Mouse (Mus musculus): ENCODE measurements around the gene Gm38431. TPM values are rescaled to one million over a fixed set of nuclear protein-coding genes. Genes with fewer than 3 reads are reported as not detected.

Gene Gm38431
- polyA plus RNA-seq, 1 experiment, result 2.3 TPM

- Histone ChIP-seq H3K4me3 (ENCODE audit: insufficient read depth, low read length) (no peak overlapping the region), H3K4me1 (ENCODE audit: control insufficient read depth, insufficient read depth, low read length) (peaks cover 1% of the 10 kb centered on the region; the same call in 1 of the 2 replicates), H3K27ac (ENCODE audit: insufficient read depth, low read length) (no peak overlapping the region)
- TF ChIP-seq POLR2A (IDR thresholded peaks at IDR 0.05; ENCODE audit: extremely low read depth, insufficient read depth, low read length) (no peak), CTCF (IDR thresholded peaks at IDR 0.05; ENCODE audit: extremely low read depth, insufficient read depth, low read length) (no peak)
These were observed 63.2 kb downstream of the Gm38431 start for GRCm38 (mm10) chr9:21028560-21029110.

GRCm38 (mm10) chr9:21027774-21028290, 64.0 kb downstream of the Gm38431 start:
- TF ChIP-seq POLR2A (IDR thresholded peaks at IDR 0.05; ENCODE audit: extremely low read depth, insufficient read depth, low read length), result no peak
- no peak for TF ChIP-seq CTCF (IDR thresholded peaks at IDR 0.05; ENCODE audit: extremely low read depth, insufficient read depth, low read length)
- H3K4me3 ChIP-seq (ENCODE audit: insufficient read depth, low read length), result no peak overlapping the region
- no peak overlapping the region for H3K27ac ChIP-seq (ENCODE audit: insufficient read depth, low read length)
- peaks cover 1% of the 10 kb centered on the region; the same call in 1 of the 2 replicates for H3K4me1 ChIP-seq (ENCODE audit: control insufficient read depth, insufficient read depth, low read length)

- Histone ChIP-seq H3K27ac (ENCODE audit: insufficient read depth, low read length) (no peak overlapping the region), H3K4me1 (ENCODE audit: control insufficient read depth, insufficient read depth, low read length) (peaks cover 1% of the 10 kb centered on the region; the same call in 1 of the 2 replicates), H3K4me3 (ENCODE audit: insufficient read depth, low read length) (no peak overlapping the region)
- TF ChIP-seq POLR2A (IDR thresholded peaks at IDR 0.05; ENCODE audit: extremely low read depth, insufficient read depth, low read length) (no peak), CTCF (IDR thresholded peaks at IDR 0.05; ENCODE audit: extremely low read depth, insufficient read depth, low read length) (no peak)
These were observed 64.9 kb downstream of the Gm38431 start for GRCm38 (mm10) chr9:21026849-21027248.

GRCm38 (mm10) chr9:21025258-21025810, 66.5 kb downstream of the Gm38431 start:
- H3K27ac ChIP-seq (ENCODE audit: insufficient read depth, low read length), result no peak overlapping the region
- no peak for TF ChIP-seq POLR2A (IDR thresholded peaks at IDR 0.05; ENCODE audit: extremely low read depth, insufficient read depth, low read length)
- no peak for TF ChIP-seq CTCF (IDR thresholded peaks at IDR 0.05; ENCODE audit: extremely low read depth, insufficient read depth, low read length)
- no peaks in the 10 kb centered on the region for H3K4me1 ChIP-seq (ENCODE audit: control insufficient read depth, insufficient read depth, low read length)
- no peak overlapping the region for H3K4me3 ChIP-seq (ENCODE audit: insufficient read depth, low read length)

GRCm38 (mm10) chr9:21022726-21023125, 69.1 kb downstream of the Gm38431 start:
- no peak for TF ChIP-seq CTCF (IDR thresholded peaks at IDR 0.05; ENCODE audit: extremely low read depth, insufficient read depth, low read length)
- no peak for TF ChIP-seq POLR2A (IDR thresholded peaks at IDR 0.05; ENCODE audit: extremely low read depth, insufficient read depth, low read length)
- no peak overlapping the region for H3K27ac ChIP-seq (ENCODE audit: insufficient read depth, low read length)
- H3K4me1 ChIP-seq (ENCODE audit: control insufficient read depth, insufficient read depth, low read length), result no peaks in the 10 kb centered on the region
- H3K4me3 ChIP-seq (ENCODE audit: insufficient read depth, low read length), result no peak overlapping the region

GRCm38 (mm10) chr9:21022288-21022687, 69.5 kb downstream of the Gm38431 start:
- no peak overlapping the region for H3K4me3 ChIP-seq (ENCODE audit: insufficient read depth, low read length)
- no peaks in the 10 kb centered on the region for H3K4me1 ChIP-seq (ENCODE audit: control insufficient read depth, insufficient read depth, low read length)
- TF ChIP-seq CTCF (IDR thresholded peaks at IDR 0.05; ENCODE audit: extremely low read depth, insufficient read depth, low read length), result no peak
- TF ChIP-seq POLR2A (IDR thresholded peaks at IDR 0.05; ENCODE audit: extremely low read depth, insufficient read depth, low read length), result no peak
- no peak overlapping the region for H3K27ac ChIP-seq (ENCODE audit: insufficient read depth, low read length)

- Histone ChIP-seq H3K4me3 (ENCODE audit: insufficient read depth, low read length) (no peak overlapping the region), H3K4me1 (ENCODE audit: control insufficient read depth, insufficient read depth, low read length) (no peaks in the 10 kb centered on the region), H3K27ac (ENCODE audit: insufficient read depth, low read length) (no peak overlapping the region)
- TF ChIP-seq POLR2A (IDR thresholded peaks at IDR 0.05; ENCODE audit: extremely low read depth, insufficient read depth, low read length), result no peak
- TF ChIP-seq CTCF (IDR thresholded peaks at IDR 0.05; ENCODE audit: extremely low read depth, insufficient read depth, low read length), result no peak
These were observed 70.4 kb downstream of the Gm38431 start for GRCm38 (mm10) chr9:21021363-21021762.

GRCm38 (mm10) chr9:21018600-21018999, 73.2 kb downstream of the Gm38431 start:
- Histone ChIP-seq H3K27ac (ENCODE audit: insufficient read depth, low read length) (no peak overlapping the region), H3K4me1 (ENCODE audit: control insufficient read depth, insufficient read depth, low read length) (no peaks in the 10 kb centered on the region), H3K4me3 (ENCODE audit: insufficient read depth, low read length) (no peak overlapping the region)
- no peak for TF ChIP-seq CTCF (IDR thresholded peaks at IDR 0.05; ENCODE audit: extremely low read depth, insufficient read depth, low read length)
- TF ChIP-seq POLR2A (IDR thresholded peaks at IDR 0.05; ENCODE audit: extremely low read depth, insufficient read depth, low read length), result no peak

Other genes with a start within 250 kb of the Gm38431 start
- gene A230050P20Rik, start 223.4 kb downstream of the Gm38431 start, polyA plus RNA-seq (2012; rRNA removed), result 237 and 256 TPM in 2 replicates
- 12.6 and 14.5 TPM in 2 replicates for gene Angptl6, start 212.3 kb downstream of the Gm38431 start, polyA plus RNA-seq (2012; rRNA removed)
- 41.7 and 43.4 TPM in 2 replicates for gene Ppan, start 203.8 kb downstream of the Gm38431 start, polyA plus RNA-seq (2012; rRNA removed)
- 114 and 115 TPM in 2 replicates for gene Eif3g, start 193.4 kb downstream of the Gm38431 start, polyA plus RNA-seq (2012; rRNA removed)
- gene Dnmt1, start 132.1 kb downstream of the Gm38431 start, polyA plus RNA-seq (2012; rRNA removed), result 31.7 and 31.9 TPM in 2 replicates
- 1.4 and 1.5 TPM in 2 replicates for gene S1pr2, start 115.2 kb downstream of the Gm38431 start, polyA plus RNA-seq (2012; rRNA removed)
- gene Mrpl4, start 89.3 kb downstream of the Gm38431 start, polyA plus RNA-seq (2012; rRNA removed), result 108 and 109 TPM in 2 replicates
- gene Icam1, start 76.0 kb downstream of the Gm38431 start, polyA plus RNA-seq (2012; rRNA removed), result 2.8 and 3.6 TPM in 2 replicates
- 1.7 and 2.3 TPM in 2 replicates for gene Icam4, start 62.6 kb downstream of the Gm38431 start, polyA plus RNA-seq (2012; rRNA removed)
- gene Icam5, start 59.9 kb downstream of the Gm38431 start, polyA plus RNA-seq (2012; rRNA removed), result 176 and 200 TPM in 2 replicates
- gene Zglp1, start 24.9 kb downstream of the Gm38431 start, polyA plus RNA-seq (2012; rRNA removed), result 1.8 and 2.1 TPM in 2 replicates
- gene Gm49373, start 18.9 kb downstream of the Gm38431 start, polyA plus RNA-seq (2012; rRNA removed), result 2.4 and 2.7 TPM in 2 replicates
- gene Fdx1l, start 18.4 kb downstream of the Gm38431 start, polyA plus RNA-seq (2012; rRNA removed), result 157 and 160 TPM in 2 replicates
- gene Raver1, start within 50 bp of the Gm38431 start, polyA plus RNA-seq (2012; rRNA removed), result 24.3 and 26.1 TPM in 2 replicates
- gene Tyk2, start 39.2 kb upstream of the Gm38431 start, polyA plus RNA-seq (2012; rRNA removed), result 16.4 and 18.6 TPM in 2 replicates
- gene Cdc37, start 58.0 kb upstream of the Gm38431 start, polyA plus RNA-seq (2012; rRNA removed), result 158 and 168 TPM in 2 replicates
- 77.0 and 80.1 TPM in 2 replicates for gene Pde4a, start 73.7 kb upstream of the Gm38431 start, polyA plus RNA-seq (2012; rRNA removed)
- 62.3 and 65.9 TPM in 2 replicates for gene Keap1, start 147.4 kb upstream of the Gm38431 start, polyA plus RNA-seq (2012; rRNA removed)
- gene S1pr5, start 156.4 kb upstream of the Gm38431 start, polyA plus RNA-seq (2012; rRNA removed), result 20.8 and 24.3 TPM in 2 replicates
- gene Atg4d, start 173.3 kb upstream of the Gm38431 start, polyA plus RNA-seq (2012; rRNA removed), result 40.3 and 42.7 TPM in 2 replicates
- gene Kri1, start 196.0 kb upstream of the Gm38431 start, polyA plus RNA-seq (2012; rRNA removed), result 42.6 and 47.2 TPM in 2 replicates
- gene Cdkn2d, start 199.4 kb upstream of the Gm38431 start, polyA plus RNA-seq (2012; rRNA removed), result 74.1 and 76.9 TPM in 2 replicates
- 2.4 and 2.5 TPM in 2 replicates for gene Ap1m2, start 220.3 kb upstream of the Gm38431 start, polyA plus RNA-seq (2012; rRNA removed)
- 54.1 and 55.3 TPM in 2 replicates for gene Slc44a2, start 228.7 kb upstream of the Gm38431 start, polyA plus RNA-seq (2012; rRNA removed)